Mouse (Mus musculus) adrenal gland, adult (tissue): ENCODE results near the gene Armh1.
"Not testable (repeated sequence)": the region's sequence is repeated elsewhere in the genome, so short reads cannot be mapped to it uniquely, and the experiment has no call there.

Source experiments
- DNase-seq, 2 experiments: peaks; one replicate each; pipeline ENCODE4 v3.0.0; 2022 to 2023; ENCODE audit warnings: low spot score in 1 of 2; ENCODE audit not compliant: inconsistent age in 2 of 2

Gene Armh1

DNA sequence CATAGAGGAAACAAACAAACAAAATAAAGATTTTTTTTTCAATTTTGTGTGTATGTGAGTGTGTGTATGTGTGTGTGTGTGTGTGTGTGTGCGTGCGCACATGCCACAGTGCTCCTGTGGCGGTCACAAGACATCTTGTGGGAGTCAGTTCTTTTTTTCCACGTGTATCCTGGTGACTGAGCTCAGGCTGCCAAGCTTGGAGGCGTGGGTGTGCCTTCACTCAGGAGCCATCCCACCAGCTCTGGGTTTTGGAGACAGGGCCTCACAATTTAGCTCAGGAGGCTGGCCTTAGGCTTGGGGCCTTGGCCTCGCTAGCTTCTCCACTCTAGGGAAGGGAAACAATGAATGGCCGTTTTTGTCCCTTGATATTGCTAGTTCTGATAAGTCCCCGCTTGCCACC lies 27.8 kb downstream of the Armh1 start:
- no peak for DNase-seq

DNA sequence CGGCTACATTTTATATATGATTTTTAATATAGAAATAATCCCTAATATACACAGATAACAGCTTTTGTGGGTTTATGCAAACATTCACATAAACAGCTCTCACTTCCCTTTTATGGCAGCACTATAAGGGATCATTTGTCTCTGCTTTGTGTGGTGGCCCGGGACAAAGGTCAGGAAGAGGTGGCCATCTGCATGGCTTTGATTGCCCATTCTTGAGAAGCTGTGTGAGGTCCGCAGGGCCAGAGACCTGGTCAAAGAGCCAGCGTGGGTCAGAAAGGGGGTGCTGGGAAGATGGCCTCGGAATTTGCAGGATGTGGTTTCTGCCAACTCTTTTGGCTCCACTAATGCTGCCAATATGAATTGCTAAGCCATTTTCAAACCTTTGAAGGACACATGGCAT lies 28.9 kb downstream of the Armh1 start:
- no peak for DNase-seq

DNA sequence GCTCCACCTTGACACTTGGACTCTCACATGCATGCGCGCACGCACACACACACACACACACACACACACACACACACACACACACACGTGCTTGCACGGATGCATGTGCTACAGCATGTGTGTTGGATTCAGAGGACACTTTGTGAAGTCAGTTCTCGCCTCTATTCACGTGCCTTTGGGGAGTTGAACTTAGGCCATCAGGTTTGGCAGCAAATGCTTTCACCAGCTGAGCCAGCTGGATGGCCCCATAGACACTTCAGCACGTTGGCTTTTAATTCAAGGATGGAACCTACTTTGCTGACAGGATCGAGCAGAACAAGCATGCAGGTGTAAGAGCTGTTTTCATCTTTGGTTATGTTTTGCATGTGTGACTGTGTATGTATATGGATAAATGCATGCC lies 30.1 kb downstream of the Armh1 start:
- no peak for DNase-seq

DNA sequence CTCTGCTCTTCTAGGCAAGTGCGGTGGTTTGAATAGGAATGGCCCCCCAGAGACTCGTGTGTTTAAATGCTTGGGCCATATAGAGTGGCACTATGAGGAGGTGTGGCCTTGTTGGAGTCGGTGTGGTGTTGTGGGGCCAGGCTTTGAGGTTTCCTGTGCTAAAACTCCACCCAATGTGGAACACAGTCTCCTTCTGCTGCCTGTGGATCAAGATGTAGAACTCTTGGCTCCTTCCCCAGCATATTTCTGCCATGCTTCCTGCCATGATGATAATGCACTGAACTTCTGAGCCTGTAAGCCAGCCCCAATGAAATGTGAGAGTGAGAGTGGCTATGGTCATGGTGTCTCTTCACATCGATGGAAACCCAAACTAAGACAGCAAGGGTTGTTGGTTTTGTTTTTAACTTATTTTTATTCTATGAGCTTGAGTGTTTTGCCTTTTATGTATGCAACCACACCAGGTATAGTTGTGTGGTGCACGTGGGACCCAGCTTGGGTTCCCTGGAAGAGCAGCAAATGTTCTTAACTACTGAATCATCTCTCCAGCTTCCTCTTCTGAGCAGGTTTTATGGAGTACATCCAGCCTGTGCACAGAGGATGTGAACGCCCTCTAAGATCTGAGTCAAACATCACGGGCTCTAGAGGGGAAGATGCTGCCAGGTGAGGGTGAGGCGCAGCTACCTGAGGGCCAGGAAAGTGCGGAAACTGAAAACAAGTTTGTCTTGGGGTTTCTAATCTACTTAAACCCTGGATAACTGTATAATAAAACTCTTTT lies 31.0 kb downstream of the Armh1 start:
- no peak for DNase-seq

- DNase-seq = peak; percentile 51 to 75
Observed at GRCm38 (mm10) chr4:117218517-117219219, 33.3 kb downstream of the Armh1 start.

GRCm38 (mm10) chr4:117217029-117217428 lies 34.9 kb downstream of the Armh1 start:
- no peak for DNase-seq

- DNase-seq = no peak
Observed at GRCm38 (mm10) chr4:117214250-117214649, 37.7 kb downstream of the Armh1 start.

DNA sequence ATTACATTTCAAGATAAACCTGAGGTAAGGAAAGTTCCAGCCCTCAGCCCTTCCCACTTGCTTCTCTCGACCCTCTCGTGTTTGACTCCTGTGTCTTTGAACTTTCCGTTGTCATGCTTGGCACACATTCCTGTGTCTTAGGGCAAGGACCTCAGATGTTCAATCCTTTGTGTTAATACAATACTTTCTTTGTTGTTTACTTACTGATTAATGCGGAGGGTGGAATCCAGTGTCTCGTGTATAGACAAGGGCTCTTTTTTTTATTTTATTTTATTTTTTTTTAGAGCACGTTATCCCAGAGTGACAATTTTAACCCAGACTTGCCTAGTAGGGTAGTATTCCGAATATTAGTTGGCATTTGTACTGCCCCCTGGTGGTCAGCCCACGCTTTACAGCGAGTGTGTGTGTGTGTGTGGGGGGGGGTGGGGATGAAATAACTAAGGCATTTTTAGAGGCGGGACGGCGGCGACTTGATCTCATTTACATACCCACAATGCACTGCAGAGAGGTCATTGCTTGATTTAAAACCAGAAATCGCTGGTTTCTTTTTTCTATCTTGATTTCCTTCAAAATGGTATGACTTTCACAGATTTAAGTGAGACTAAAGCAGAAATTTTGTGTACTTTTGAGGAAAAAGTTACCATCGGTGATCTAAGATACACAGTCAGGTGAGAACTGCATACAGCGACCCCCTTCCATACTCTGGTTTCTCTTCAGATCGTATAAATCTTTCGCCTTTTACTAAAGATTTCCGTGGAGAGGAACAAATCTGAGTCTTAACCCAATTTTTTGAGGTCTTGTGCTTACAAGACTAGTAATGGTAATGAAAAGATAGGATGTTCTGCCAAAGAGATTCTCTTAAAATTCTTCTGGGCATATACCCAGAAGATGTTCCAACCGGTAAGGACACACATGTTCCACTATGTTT lies 41.5 kb downstream of the Armh1 start:
- DNase-seq = peak; percentile 81 to 92

GRCm38 (mm10) chr4:117209592-117209991 lies 42.3 kb downstream of the Armh1 start:
- DNase-seq = no peak

DNA sequence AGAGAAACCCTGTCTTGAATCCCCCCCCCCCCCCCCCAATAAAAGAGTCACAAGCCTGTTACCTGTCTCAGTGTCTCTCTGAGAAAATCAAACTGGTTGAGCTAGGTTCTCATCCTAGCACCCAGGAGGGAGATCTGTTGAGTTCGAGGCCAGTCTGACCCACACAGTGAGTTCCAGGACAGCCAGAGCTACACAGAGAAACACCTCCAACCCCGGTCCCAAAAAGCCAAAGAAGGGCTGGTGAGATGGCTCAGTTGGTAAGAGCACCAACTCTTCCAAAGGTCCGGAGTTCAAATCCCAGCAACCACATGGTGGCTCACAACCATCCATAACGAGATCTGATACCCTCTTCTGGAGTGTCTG lies 49.0 kb downstream of the Armh1 start:
- no peak for DNase-seq

- DNase-seq = peak; percentile 51 to 87
Observed at GRCm38 (mm10) chr4:117202046-117202991, 49.6 kb downstream of the Armh1 start.

GRCm38 (mm10) chr4:117191804-117192203 lies 60.1 kb downstream of the Armh1 start:
- DNase-seq = no peak

DNA sequence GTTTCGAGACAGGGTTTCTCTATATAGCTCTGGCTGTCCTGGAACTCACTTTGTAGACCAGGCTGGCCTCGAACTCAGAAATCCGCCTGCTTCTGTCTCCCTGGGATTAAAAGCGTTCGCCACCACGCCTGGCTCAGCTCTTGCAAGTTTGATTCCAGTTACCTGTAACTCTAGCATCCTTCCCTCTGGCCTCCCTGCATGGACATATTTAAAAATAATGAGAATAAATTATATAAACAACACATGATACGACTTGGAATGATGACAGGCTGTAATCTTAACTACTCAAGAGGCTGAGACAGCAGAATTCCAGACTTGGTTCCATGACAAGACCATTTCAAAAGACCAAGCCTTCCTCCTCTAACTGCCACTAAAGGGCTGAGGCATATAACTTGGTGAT lies 61.3 kb downstream of the Armh1 start:
- DNase-seq = no peak

DNA sequence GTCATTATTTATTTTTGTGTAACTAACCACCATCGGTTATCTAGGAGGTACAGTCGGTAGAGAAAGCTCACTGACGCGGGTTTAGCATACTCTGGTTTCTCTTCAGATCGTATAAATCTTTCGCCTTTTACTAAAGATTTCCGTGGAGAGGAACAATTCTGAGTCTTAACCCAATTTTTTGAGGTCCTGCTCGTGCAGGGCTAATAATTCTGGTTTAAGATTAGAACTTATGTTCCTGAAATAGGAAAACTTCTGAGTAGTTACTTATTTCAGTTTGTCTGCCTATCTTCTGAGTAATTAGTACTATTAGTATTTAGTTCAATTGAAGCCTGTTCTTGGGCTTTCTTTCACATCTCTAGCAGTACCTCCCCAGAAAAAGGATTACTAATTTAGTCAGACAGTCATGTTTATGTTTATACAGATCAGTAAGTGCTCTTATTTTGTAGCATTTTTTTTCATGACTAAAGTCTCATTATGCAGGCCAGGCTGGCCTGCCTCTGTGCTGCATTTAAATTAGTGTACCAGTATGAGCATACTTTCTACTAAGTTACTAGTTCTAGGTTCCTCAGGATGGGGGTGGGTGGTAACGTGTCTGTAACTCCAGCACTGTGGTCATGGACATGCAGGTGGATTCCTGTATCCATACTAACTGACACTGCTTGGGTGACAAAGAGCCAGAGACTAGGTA lies 61.9 kb downstream of the Armh1 start:
- peak; percentile 18 to 65 for DNase-seq

GRCm38 (mm10) chr4:117189382-117189855 lies 62.5 kb downstream of the Armh1 start:
- peak; percentile 80 to 96 for DNase-seq

GRCm38 (mm10) chr4:117188969-117189368 lies 63.0 kb downstream of the Armh1 start:
- DNase-seq = no peak

- DNase-seq = not testable (repeated sequence)
Observed at GRCm38 (mm10) chr4:117182759-117183096, 69.2 kb downstream of the Armh1 start.

- peak; percentile 91 to 97 for DNase-seq
Observed at GRCm38 (mm10) chr4:117181863-117182758, 69.8 kb downstream of the Armh1 start, which contains the start of gene Kif2c. Kif2c (minus strand) TSS chr4:117182639.

DNA sequence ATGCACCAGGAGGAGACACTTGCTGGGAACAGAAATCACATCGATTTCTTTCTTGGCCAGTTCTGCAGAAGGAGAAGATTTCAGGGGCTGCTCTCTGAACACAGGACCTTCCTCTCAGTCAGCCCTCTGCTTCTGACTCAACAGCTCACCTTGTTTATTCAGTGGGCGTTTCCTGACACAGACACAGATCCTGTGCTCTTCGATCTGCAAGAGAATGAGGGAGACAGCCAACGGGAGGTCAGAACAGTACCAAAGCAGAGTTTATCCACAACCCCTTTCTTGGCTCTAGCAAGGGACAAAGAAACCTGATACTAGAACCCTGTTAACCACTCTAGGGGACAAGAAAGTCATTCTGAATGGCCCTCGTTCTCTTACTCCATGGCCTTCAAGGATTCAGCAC lies 82.0 kb downstream of the Armh1 start:
- no peak for DNase-seq
